Mouse (Mus musculus): ENCODE results near the gene Ahnak.

GRCm38 (mm10) chr19:9106096-9106495 lies 117.0 kb downstream of the Ahnak start:
- no peak for TF ChIP-seq HCFC1 (IDR thresholded peaks at IDR 0.05; ENCODE audit: borderline replicate concordance, insufficient read depth, low read length)
- TF ChIP-seq ZC3H11A (IDR thresholded peaks at IDR 0.05; ENCODE audit: borderline replicate concordance, low read depth, low read length) = no peak
- no peak for TF ChIP-seq ZNF384 (IDR thresholded peaks at IDR 0.05; ENCODE audit: low read depth, low read length)
- no peak for TF ChIP-seq MAFK (IDR thresholded peaks at IDR 0.05; ENCODE audit: insufficient read depth, low read depth, low read length)

Data from ES-E14 (cell line).